Mouse (Mus musculus): Measurements from ENCODE around the gene Man1a. TPM values are rescaled to one million over a fixed set of nuclear protein-coding genes. Genes with fewer than 3 reads are reported as not detected.

Gene Man1a
- polyA plus RNA-seq, 1 experiment, result 3.0 TPM

DNA sequence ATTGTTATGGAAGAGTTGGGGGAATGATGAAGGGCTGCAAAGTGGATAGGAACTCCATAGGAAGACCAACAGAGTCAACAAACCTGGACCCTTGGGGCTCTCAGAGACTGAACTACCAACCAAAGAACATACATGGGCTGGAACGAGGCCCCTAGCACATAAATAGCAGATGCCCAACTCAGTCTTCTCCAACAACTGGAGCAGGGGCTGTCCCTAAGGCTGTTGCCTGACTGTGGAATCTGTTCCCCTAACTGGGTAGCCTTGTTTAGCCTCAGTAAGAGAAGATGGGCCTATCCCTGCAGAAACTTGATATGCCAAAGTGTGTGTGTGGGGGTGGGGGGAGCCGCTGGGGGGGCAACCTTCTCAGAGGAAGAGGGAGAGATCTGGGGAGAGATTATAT lies 73.5 kb downstream of the Man1a start:
- Histone ChIP-seq H3K79me2 (ENCODE audit: control insufficient read depth, insufficient read depth) (no peaks in the 10 kb centered on the region), H3K4me3 (no peak overlapping the region), H3K36me3 (ENCODE audit: control insufficient read depth, insufficient read depth) (no peaks in the 10 kb centered on the region), H3ac (ENCODE audit: control insufficient read depth, insufficient read length) (no peak overlapping the region), H3K4me2 (ENCODE audit: low read depth) (no peak overlapping the region), H3K27me3 (ENCODE audit: control insufficient read depth, insufficient read depth, insufficient read length) (no peaks in the 10 kb centered on the region)
- no peak for TF ChIP-seq TCF12 (IDR thresholded peaks at IDR 0.05; ENCODE audit: insufficient read depth, poor library complexity, severe bottlenecking)
- TF ChIP-seq CEBPB (IDR thresholded peaks at IDR 0.05; ENCODE audit: insufficient read depth, poor library complexity, severe bottlenecking), result no peak
- TF ChIP-seq POLR2AphosphoS2 (IDR thresholded peaks at IDR 0.05; ENCODE audit: insufficient read length, low read depth), result no peak
- TF ChIP-seq TCF3 (IDR thresholded peaks at IDR 0.05; ENCODE audit: insufficient read length, low read depth), result no peak
- no peak for TF ChIP-seq E2F4 (IDR thresholded peaks at IDR 0.05; ENCODE audit: insufficient read depth)
- no peak for TF ChIP-seq MYOD1 (IDR thresholded peaks at IDR 0.05; ENCODE audit: control insufficient read depth in 1 of 3, insufficient read length in 2 of 3, low read depth in 2 of 3)
- TF ChIP-seq POLR2A (IDR thresholded peaks at IDR 0.05; ENCODE audit: insufficient read length, low read depth), result no peak
- TF ChIP-seq REST (IDR thresholded peaks at IDR 0.05; ENCODE audit: insufficient read depth, insufficient read length), result no peak
- TF ChIP-seq SRF (IDR thresholded peaks at IDR 0.05; ENCODE audit: control insufficient read depth, insufficient read length, low read depth), result no peak
- no peak for TF ChIP-seq USF1 (IDR thresholded peaks at IDR 0.05; ENCODE audit: low read depth)
- no peak for TF ChIP-seq MAX (IDR thresholded peaks at IDR 0.05; ENCODE audit: low read depth)

DNA sequence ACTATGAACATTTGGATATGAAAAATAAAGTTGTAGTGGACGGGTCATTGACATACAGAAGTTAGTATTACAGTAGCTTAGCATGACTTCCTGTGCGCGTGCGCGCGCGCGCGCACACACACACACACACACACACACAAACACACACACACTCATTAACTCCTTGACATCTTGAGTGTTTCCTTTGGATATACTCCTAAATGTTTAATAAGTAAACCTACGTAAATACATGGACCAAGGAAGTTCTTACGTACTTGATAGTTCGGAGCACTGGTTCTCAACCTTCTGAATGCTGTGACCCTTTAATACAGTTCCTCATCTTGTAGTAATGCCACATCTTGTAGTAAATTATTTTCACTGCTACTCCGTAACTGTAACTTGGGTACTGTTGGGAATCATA lies 79.1 kb downstream of the Man1a start:
- H3K4me2 ChIP-seq (ENCODE audit: low read depth), result no peak overlapping the region
- no peak overlapping the region for H3ac ChIP-seq (ENCODE audit: control insufficient read depth, insufficient read length)
- no peak for TF ChIP-seq TCF3 (IDR thresholded peaks at IDR 0.05; ENCODE audit: insufficient read length, low read depth)
- no peak for TF ChIP-seq REST (IDR thresholded peaks at IDR 0.05; ENCODE audit: insufficient read depth, insufficient read length)
- no peak for TF ChIP-seq SRF (IDR thresholded peaks at IDR 0.05; ENCODE audit: control insufficient read depth, insufficient read length, low read depth)
- no peak for TF ChIP-seq MYOD1 (IDR thresholded peaks at IDR 0.05; ENCODE audit: control insufficient read depth in 1 of 3, insufficient read length in 2 of 3, low read depth in 2 of 3)
- no peak for TF ChIP-seq POLR2AphosphoS2 (IDR thresholded peaks at IDR 0.05; ENCODE audit: insufficient read length, low read depth)
- TF ChIP-seq USF1 (IDR thresholded peaks at IDR 0.05; ENCODE audit: low read depth), result no peak
- TF ChIP-seq MAX (IDR thresholded peaks at IDR 0.05; ENCODE audit: low read depth), result no peak
- no peak for TF ChIP-seq CEBPB (IDR thresholded peaks at IDR 0.05; ENCODE audit: insufficient read depth, poor library complexity, severe bottlenecking)
- TF ChIP-seq TCF12 (IDR thresholded peaks at IDR 0.05; ENCODE audit: insufficient read depth, poor library complexity, severe bottlenecking), result no peak
- no peak for TF ChIP-seq MYOG (IDR thresholded peaks at IDR 0.05; ENCODE audit: control insufficient read depth in 1 of 3, insufficient read depth in 1 of 3, insufficient read length in 2 of 3, low read depth in 2 of 3)
- no peak for TF ChIP-seq POLR2A (IDR thresholded peaks at IDR 0.05; ENCODE audit: insufficient read length, low read depth)
- TF ChIP-seq E2F4 (IDR thresholded peaks at IDR 0.05; ENCODE audit: insufficient read depth), result no peak
- H3K4me3 ChIP-seq, result no peak overlapping the region
- H3K27me3 ChIP-seq (ENCODE audit: control insufficient read depth, insufficient read depth, insufficient read length), result no peaks in the 10 kb centered on the region
- no peaks in the 10 kb centered on the region for H3K79me2 ChIP-seq (ENCODE audit: control insufficient read depth, insufficient read depth)
- no peaks in the 10 kb centered on the region for H3K36me3 ChIP-seq (ENCODE audit: control insufficient read depth, insufficient read depth)

DNA sequence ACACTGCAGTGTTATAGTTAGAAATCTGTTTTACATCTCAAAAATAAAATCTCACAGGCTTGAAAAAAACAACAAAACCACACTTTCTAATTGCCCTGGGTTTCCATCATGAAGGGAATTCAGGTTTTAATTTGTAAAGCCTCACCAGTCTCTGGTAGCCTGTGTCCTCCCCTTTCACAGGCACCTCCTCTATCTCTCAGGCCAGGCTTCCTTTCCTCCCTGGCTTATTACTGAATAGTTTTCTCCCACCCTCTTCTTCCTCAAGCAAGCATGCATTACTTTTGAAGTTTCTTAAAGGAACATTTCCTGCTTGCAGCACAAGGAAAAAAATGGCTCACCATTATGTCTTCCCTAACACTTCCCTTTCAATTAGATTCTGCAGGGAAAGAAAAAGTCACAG lies 80.2 kb downstream of the Man1a start:
- Histone ChIP-seq H3K27me3 (ENCODE audit: control insufficient read depth, insufficient read depth, insufficient read length) (no peaks in the 10 kb centered on the region), H3K36me3 (ENCODE audit: control insufficient read depth, insufficient read depth) (no peaks in the 10 kb centered on the region), H3K79me2 (ENCODE audit: control insufficient read depth, insufficient read depth) (no peaks in the 10 kb centered on the region), H3ac (ENCODE audit: control insufficient read depth, insufficient read length) (no peak overlapping the region), H3K4me3 (no peak overlapping the region), H3K4me2 (ENCODE audit: low read depth) (no peak overlapping the region)
- no peak for TF ChIP-seq E2F4 (IDR thresholded peaks at IDR 0.05; ENCODE audit: insufficient read depth)
- no peak for TF ChIP-seq POLR2A (IDR thresholded peaks at IDR 0.05; ENCODE audit: insufficient read length, low read depth)

DNA sequence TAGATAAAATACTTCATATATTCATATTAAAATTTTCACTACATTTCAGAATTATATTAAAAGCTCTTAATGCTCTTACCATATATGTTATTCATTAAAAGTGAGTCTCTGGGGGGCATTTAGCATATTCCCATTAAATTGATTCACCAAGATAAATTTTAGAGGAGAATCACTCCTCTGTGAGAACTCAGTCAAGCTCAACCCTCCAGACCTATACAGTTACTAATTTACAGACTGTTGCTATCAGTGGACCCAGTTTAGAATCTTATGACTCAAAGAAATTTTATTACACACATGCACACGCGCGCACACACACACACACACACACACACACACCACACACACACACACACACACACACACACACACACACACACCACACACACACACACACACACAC lies 81.8 kb downstream of the Man1a start:
- Histone ChIP-seq H3K27me3 (ENCODE audit: control insufficient read depth, insufficient read depth, insufficient read length) (no peaks in the 10 kb centered on the region), H3K4me3 (no peak overlapping the region), H3K79me2 (ENCODE audit: control insufficient read depth, insufficient read depth) (no peaks in the 10 kb centered on the region), H3ac (ENCODE audit: control insufficient read depth, insufficient read length) (no peak overlapping the region), H3K4me2 (ENCODE audit: low read depth) (no peak overlapping the region), H3K36me3 (ENCODE audit: control insufficient read depth, insufficient read depth) (no peaks in the 10 kb centered on the region)
- TF ChIP-seq MYOD1 (IDR thresholded peaks at IDR 0.05; ENCODE audit: control insufficient read depth in 1 of 3, insufficient read length in 2 of 3, low read depth in 2 of 3), result no peak
- TF ChIP-seq TCF3 (IDR thresholded peaks at IDR 0.05; ENCODE audit: insufficient read length, low read depth), result no peak
- TF ChIP-seq MYOG (IDR thresholded peaks at IDR 0.05; ENCODE audit: control insufficient read depth in 1 of 3, insufficient read depth in 1 of 3, insufficient read length in 2 of 3, low read depth in 2 of 3), result no peak
- no peak for TF ChIP-seq CEBPB (IDR thresholded peaks at IDR 0.05; ENCODE audit: insufficient read depth, poor library complexity, severe bottlenecking)
- no peak for TF ChIP-seq USF1 (IDR thresholded peaks at IDR 0.05; ENCODE audit: low read depth)
- no peak for TF ChIP-seq REST (IDR thresholded peaks at IDR 0.05; ENCODE audit: insufficient read depth, insufficient read length)
- TF ChIP-seq E2F4 (IDR thresholded peaks at IDR 0.05; ENCODE audit: insufficient read depth), result no peak
- TF ChIP-seq MAX (IDR thresholded peaks at IDR 0.05; ENCODE audit: low read depth), result no peak
- no peak for TF ChIP-seq TCF12 (IDR thresholded peaks at IDR 0.05; ENCODE audit: insufficient read depth, poor library complexity, severe bottlenecking)
- TF ChIP-seq POLR2AphosphoS2 (IDR thresholded peaks at IDR 0.05; ENCODE audit: insufficient read length, low read depth), result no peak
- no peak for TF ChIP-seq SRF (IDR thresholded peaks at IDR 0.05; ENCODE audit: control insufficient read depth, insufficient read length, low read depth)
- TF ChIP-seq POLR2A (IDR thresholded peaks at IDR 0.05; ENCODE audit: insufficient read length, low read depth), result no peak

DNA sequence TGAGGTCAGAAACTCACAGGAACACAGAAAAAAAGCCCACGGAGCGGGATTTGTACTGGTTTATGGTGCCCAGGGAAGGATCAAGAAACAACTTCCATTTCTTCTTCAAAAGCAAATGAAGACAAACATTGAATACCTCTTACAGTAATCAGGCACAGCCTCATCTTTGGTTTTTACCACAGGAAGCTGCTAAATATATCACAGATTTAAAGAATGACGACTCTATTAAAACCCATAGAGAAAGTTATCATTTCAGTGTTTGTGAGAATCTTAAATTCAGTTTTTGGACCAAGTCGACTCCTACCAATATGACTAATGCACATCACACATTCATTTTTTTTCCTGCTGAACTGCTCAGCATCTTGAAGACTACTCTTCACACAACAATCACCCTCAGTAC lies 86.0 kb downstream of the Man1a start:
- H3K4me2 ChIP-seq (ENCODE audit: low read depth), result no peak overlapping the region
- no peaks in the 10 kb centered on the region for H3K79me2 ChIP-seq (ENCODE audit: control insufficient read depth, insufficient read depth)
- H3ac ChIP-seq (ENCODE audit: control insufficient read depth, insufficient read length), result no peak overlapping the region
- no peak overlapping the region for H3K4me3 ChIP-seq
- H3K27me3 ChIP-seq (ENCODE audit: control insufficient read depth, insufficient read depth, insufficient read length), result no peaks in the 10 kb centered on the region
- H3K36me3 ChIP-seq (ENCODE audit: control insufficient read depth, insufficient read depth), result no peaks in the 10 kb centered on the region
- TF ChIP-seq E2F4 (IDR thresholded peaks at IDR 0.05; ENCODE audit: insufficient read depth) (no peak), CEBPB (IDR thresholded peaks at IDR 0.05; ENCODE audit: insufficient read depth, poor library complexity, severe bottlenecking) (no peak), MAX (IDR thresholded peaks at IDR 0.05; ENCODE audit: low read depth) (no peak), REST (IDR thresholded peaks at IDR 0.05; ENCODE audit: insufficient read depth, insufficient read length) (no peak), MYOD1 (IDR thresholded peaks at IDR 0.05; ENCODE audit: control insufficient read depth in 1 of 3, insufficient read length in 2 of 3, low read depth in 2 of 3) (no peak), USF1 (IDR thresholded peaks at IDR 0.05; ENCODE audit: low read depth) (no peak), POLR2A (IDR thresholded peaks at IDR 0.05; ENCODE audit: insufficient read length, low read depth) (no peak), MYOG (IDR thresholded peaks at IDR 0.05; ENCODE audit: control insufficient read depth in 1 of 3, insufficient read depth in 1 of 3, insufficient read length in 2 of 3, low read depth in 2 of 3) (no peak), SRF (IDR thresholded peaks at IDR 0.05; ENCODE audit: control insufficient read depth, insufficient read length, low read depth) (no peak), POLR2AphosphoS2 (IDR thresholded peaks at IDR 0.05; ENCODE audit: insufficient read length, low read depth) (no peak), TCF3 (IDR thresholded peaks at IDR 0.05; ENCODE audit: insufficient read length, low read depth) (no peak), TCF12 (IDR thresholded peaks at IDR 0.05; ENCODE audit: insufficient read depth, poor library complexity, severe bottlenecking) (no peak)
